Mouse (Mus musculus): ENCODE results near the gene Gm49721.
"Not testable (repeated sequence)": the region's sequence is repeated elsewhere in the genome, so short reads cannot be mapped to it uniquely, and the experiment has no call there.

Gm49721 gene

GRCm38 (mm10) chr17:6978287-6979248 lies at the start of gene Gm49721:
TSS of gene Gm49721 (plus strand) at chr17:6978904.
- DNase-seq (ENCODE audit: low spot score in 2 of 2) = peak; percentile 70

DNA sequence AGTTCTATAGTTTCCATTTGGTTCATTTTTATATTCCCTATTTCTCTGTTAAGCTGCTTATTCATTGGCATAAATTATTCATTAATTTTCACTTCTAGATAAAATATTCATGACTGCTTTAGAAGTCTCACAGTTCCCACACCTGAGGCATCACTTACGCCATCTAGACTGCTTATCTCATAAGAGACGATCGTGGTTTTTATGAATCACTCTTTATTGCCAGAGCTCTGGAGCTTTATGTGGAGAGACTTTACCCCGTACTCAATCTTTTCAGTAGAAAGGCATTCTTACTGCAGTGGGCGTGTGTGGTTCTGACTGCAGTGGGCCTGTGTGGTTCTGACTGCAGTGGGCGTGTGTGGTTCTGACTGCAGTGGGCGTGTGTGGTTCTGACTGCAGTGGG lies 47.1 kb upstream of the Gm49721 start:
- not testable (repeated sequence) for DNase-seq (ENCODE audit: low spot score in 2 of 2)

DNA sequence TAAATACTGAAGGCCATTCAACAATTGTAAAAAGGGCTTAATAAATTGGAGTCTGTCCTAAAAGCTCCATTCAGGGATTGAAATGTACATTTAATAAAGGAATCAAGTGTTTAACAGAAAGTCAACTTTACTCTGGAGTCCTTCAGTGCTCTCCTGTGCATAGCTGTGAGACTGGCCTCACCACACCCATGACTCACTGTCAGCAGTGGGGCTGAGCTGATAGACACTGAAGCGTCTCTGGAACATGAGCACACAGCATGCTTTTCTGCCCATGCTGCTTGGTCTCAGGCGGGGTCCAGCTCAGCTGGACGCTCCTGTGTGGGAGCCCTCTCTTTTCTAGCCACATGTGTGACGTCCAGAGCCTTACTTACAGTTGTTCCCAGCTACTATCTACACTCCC lies 36.1 kb upstream of the Gm49721 start:
- DNase-seq (ENCODE audit: low spot score in 2 of 2) = not testable (repeated sequence)

GRCm38 (mm10) chr17:6947637-6947983 lies 31.1 kb upstream of the Gm49721 start:
- DNase-seq (ENCODE audit: low spot score in 2 of 2) = not testable (repeated sequence)

DNA sequence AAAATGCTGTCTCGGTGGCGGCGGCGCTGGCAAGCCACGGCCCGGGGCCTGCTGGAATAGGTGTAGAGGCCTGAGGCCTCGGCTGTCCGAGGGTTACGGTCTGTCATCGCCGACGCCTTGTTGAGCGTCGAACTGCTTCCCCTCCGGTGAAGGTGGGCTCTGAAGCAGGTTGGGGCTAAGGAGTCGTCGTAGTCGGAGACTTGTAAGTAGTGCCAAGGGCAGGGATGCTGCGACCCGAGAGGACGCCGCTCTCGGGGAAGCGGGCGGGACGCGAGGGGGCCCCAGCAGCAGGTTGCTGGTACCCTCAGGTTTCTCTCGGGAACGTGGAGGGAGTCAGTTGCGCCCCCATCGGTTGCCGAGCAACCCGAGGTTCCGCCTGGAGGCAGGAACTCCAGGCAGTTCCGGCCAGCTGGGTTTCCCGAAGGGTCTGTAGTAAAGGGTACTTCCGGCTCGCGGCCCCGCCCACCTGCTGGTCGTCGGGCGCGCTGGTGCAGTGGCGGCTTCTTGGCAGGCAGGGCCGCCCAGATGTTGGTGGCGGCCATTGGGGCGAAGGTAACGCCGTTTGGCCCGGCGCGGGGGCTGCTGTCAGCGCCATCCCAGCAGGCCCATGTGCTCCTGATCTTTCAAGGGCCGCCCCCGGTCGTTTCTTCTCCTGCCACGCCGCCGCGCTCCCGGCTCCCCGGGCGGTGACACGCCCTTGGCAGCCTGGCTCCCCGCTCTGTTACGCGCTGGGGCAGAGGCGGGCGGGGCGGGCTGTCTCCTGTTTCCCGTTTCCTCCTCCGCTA lies 30.5 kb upstream of the Gm49721 start, which contains the start of gene Rsph3b:
Gene Rsph3b (minus strand): TSS at position 699 of the 785 bp plus-strand sequence.
- peak; percentile 53 to 75 for DNase-seq (ENCODE audit: low spot score in 2 of 2)

- DNase-seq (ENCODE audit: low spot score in 2 of 2) = not testable (repeated sequence)
Observed at GRCm38 (mm10) chr17:6948769-6949228, 29.9 kb upstream of the Gm49721 start.

- not testable (repeated sequence) for DNase-seq (ENCODE audit: low spot score in 2 of 2)
Observed at GRCm38 (mm10) chr17:6958881-6959280, 19.8 kb upstream of the Gm49721 start.

- DNase-seq (ENCODE audit: low spot score in 2 of 2) = not testable (repeated sequence)
Observed at GRCm38 (mm10) chr17:6959543-6960259, 19.0 kb upstream of the Gm49721 start.

DNA sequence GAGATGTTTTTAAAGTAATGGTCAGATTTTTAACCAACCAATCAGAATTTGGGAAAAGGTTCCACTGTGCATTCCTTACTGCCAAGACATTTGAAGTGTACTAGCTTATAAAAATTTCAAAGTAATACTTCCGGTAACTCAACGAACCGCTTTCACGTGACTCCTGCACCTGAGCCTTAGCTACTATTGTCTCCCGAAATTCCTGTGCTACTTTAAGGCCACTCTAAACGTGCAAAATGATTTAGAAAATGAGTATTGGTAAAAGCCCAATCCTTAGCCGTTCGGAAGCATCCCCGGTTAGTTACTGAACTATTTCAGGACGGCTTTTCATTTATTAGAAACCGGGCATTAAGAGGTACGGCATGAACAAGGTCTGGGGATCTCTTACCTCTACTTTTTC lies 18.4 kb upstream of the Gm49721 start:
- DNase-seq (ENCODE audit: low spot score in 2 of 2) = not testable (repeated sequence)

DNA sequence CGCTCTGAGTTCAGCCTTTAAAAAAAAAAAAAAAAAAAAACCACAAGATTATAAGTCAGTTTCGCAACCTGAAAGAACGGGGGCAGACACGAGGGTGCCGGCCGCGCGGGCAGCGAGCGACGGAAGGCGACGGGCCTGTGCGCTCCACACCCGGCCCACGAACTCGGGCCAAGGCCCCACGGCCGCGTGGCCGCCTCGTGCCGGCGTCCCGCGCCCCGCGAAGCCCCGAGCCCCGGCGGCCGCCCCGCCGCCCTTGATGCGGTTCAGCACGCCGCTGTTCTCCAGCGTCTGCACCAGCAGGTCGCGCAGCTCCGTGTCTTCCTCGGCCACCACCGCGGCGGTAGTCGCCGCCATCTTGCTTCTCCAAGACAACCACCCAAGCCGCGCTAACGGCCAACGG lies 17.9 kb upstream of the Gm49721 start, which contains the start of gene Tagap1:
Gene Tagap1 (minus strand): TSS at position 381 of the 400 bp plus-strand sequence.
- DNase-seq (ENCODE audit: low spot score in 2 of 2) = not testable (repeated sequence)

GRCm38 (mm10) chr17:6961181-6962000 lies 17.3 kb upstream of the Gm49721 start:
- peak in 1 of 2 experiments; percentile 53 for DNase-seq (ENCODE audit: low spot score in 2 of 2)

DNA sequence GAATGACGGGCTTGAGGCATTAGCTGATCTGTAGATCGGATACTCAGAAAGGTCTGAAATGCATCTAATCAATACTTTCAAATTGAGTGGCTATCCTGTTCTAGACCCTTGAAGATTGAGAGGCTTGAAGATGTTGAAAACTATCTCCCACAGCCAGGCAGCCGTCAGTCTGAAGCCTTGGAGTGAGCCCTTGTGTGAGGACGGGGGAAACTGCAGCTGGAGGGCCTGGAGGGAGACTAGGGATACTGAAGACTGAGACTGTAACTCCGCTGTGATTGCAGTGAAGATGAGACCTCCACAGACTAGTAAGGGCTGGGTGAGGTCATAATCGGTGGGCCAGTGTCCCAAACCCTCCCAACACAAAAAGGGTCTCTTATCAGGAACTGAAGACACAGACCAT lies 16.4 kb upstream of the Gm49721 start:
- DNase-seq (ENCODE audit: low spot score in 2 of 2) = not testable (repeated sequence)

DNA sequence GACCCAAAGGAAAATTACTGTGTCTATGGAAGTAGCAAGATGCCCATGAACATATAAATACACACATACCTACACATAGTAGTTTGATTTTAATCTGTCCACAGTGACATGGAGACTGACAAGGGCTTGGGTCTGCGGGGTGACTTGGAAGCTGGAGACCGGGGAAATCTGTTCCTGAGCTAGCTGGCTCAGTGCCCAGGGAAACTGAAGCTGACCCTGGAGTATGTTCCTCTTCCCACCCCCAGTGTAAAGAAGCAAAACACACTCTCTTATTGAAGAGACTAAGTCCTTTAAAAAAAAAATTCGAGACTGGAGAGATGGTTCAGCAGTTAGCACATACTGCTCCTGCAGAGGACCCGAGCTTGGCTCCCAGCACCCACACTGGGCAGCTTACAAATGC lies 15.8 kb upstream of the Gm49721 start:
- DNase-seq (ENCODE audit: low spot score in 2 of 2) = not testable (repeated sequence)

DNA sequence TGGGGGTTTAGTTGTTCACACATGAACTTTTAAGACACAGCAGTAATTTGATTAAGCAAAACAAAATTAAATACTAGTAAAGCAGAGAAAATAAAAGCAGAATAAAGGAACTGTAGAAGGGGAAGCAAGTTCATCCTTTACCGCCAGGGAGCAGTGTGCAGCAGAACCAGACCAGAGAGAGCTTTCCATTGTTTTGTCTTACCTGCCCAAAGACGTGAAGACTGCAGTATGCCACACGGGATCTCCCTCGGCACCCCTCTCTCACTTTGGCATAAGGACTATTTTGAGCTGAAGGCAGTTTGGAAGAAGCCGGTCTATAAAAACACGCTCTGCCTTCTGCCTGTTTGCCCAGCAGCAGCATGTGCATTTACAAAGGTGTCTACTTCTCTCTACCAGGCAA lies 13.3 kb upstream of the Gm49721 start:
- not testable (repeated sequence) for DNase-seq (ENCODE audit: low spot score in 2 of 2)

- not testable (repeated sequence) for DNase-seq (ENCODE audit: low spot score in 2 of 2)
Observed at GRCm38 (mm10) chr17:6967673-6968072, 11.0 kb upstream of the Gm49721 start.

- DNase-seq (ENCODE audit: low spot score in 2 of 2) = not testable (repeated sequence)
Observed at GRCm38 (mm10) chr17:6970334-6970733, 8.4 kb upstream of the Gm49721 start, which contains the start of gene Rnaset2b. TSS of gene Rnaset2b (plus strand) at chr17:6970634.

- DNase-seq (ENCODE audit: low spot score in 2 of 2) = not testable (repeated sequence)
Observed at GRCm38 (mm10) chr17:6971238-6971637, 7.5 kb upstream of the Gm49721 start.

GRCm38 (mm10) chr17:6972836-6973396 lies 5.8 kb upstream of the Gm49721 start:
- DNase-seq (ENCODE audit: low spot score in 2 of 2) = not testable (repeated sequence)

- not testable (repeated sequence) for DNase-seq (ENCODE audit: low spot score in 2 of 2)
Observed at GRCm38 (mm10) chr17:6974985-6975384, 3.7 kb upstream of the Gm49721 start.

DNA sequence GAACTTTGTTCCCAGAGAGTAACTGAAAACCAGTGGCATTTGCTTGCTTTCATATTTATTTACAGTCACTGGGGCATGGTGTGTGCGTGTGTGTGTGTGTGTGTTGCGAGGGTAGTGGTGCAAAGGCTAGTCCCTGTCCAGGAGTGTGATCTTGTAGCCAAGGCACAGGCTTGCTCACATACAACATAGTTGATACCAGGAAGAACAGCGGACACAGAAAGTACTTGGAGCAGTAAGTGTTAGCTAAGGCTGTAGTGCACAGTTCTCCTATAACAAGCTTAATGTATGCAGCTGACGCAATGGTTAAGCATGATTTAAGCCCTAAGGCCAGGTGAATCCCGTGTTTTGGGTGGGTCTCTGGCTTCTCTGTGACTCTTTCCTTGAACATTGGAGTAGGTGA lies 676 bp downstream of the Gm49721 start:
- not testable (repeated sequence) for DNase-seq (ENCODE audit: low spot score in 2 of 2)
